Mouse (Mus musculus) cortical plate, adult 2 months (tissue): Measurements from ENCODE around the gene Ankrd52. TPM values are rescaled to one million over a fixed set of nuclear protein-coding genes. Genes with fewer than 3 reads are reported as not detected.

Experiments
- H3K27ac ChIP-seq: fragments of 200-500 bp; 2 replicates; pipeline ENCODE4 v1.5.1; 2012; ENCODE audit warnings: low read length, control low read depth, inconsistent platforms; ENCODE audit not compliant: insufficient read depth
- H3K4me1 ChIP-seq: fragments of 200-500 bp; 2 replicates; pipeline ENCODE4 v1.6.1; 2011; ENCODE audit warnings: low read length; ENCODE audit not compliant: control insufficient read depth, insufficient read depth
- H3K4me3 ChIP-seq: fragments of 200-500 bp; 2 replicates; pipeline ENCODE4 v1.5.1; 2011; ENCODE audit warnings: mild to moderate bottlenecking, low read length, control low read depth; ENCODE audit not compliant: insufficient read depth
- CTCF ChIP-seq: fragments of 200-500 bp; IDR thresholded peaks from 2 replicates; pipeline ENCODE4 v1.5.1; 2011; ENCODE audit warnings: mild to moderate bottlenecking, control low read depth, low read length; ENCODE audit not compliant: insufficient read depth; ENCODE audit errors: extremely low read depth
- POLR2A ChIP-seq: fragments of 200-500 bp; IDR thresholded peaks from 2 replicates; pipeline ENCODE4 v1.6.1; 2011; ENCODE audit warnings: mild to moderate bottlenecking, low read length, control low read depth; ENCODE audit not compliant: insufficient read depth; ENCODE audit errors: extremely low read depth
- polyA plus RNA-seq: library from polyadenylated mRNA; depleted of rRNA; stranded (reverse); fragments of >200 nt; gene quantifications from 2 replicates; pipeline ENCODE4 v1.2.3, GENCODE M21; 2012; rRNA removed

Gene Ankrd52
- polyA plus RNA-seq, 1 experiment, result 30.4 TPM

GRCm38 (mm10) chr10:128442718-128443117 lies 65.8 kb downstream of the Ankrd52 start:
- TF ChIP-seq CTCF, result no peak
- no peak for TF ChIP-seq POLR2A
- no peak overlapping the region for H3K27ac ChIP-seq
- H3K4me1 ChIP-seq, result peaks cover 3% of the 10 kb centered on the region; the same call in 1 of the 2 replicates
- H3K4me3 ChIP-seq, result no peak overlapping the region

DNA sequence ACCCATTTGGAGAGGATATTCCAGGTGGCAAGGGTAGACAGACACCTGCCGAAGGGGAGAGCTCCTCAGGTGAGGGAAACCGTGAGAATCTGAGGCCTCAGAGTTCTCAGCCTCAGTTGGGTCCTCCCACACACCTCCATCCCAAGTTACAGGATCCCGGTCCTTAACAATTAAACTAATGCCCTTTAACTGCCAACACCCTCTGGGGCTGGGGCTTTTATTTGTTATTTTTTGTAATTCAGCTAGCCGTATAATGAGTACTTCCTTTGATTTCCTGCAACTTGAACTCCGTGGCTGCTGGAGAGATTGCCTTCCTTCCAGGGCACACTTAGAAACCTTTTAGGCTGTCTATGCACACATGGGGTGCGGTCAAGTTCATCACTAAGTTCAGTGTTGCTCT lies 67.4 kb downstream of the Ankrd52 start:
- Histone ChIP-seq H3K4me1 (peaks cover 3% of the 10 kb centered on the region; the same call in 1 of the 2 replicates), H3K27ac (no peak overlapping the region), H3K4me3 (no peak overlapping the region)
- TF ChIP-seq POLR2A (no peak), CTCF (no peak)

- H3K4me1 ChIP-seq, result no peaks in the 10 kb centered on the region
- no peak overlapping the region for H3K4me3 ChIP-seq
- TF ChIP-seq POLR2A, result no peak
- H3K27ac ChIP-seq, result no peak overlapping the region
These were observed 68.5 kb downstream of the Ankrd52 start for GRCm38 (mm10) chr10:128445407-128445806.

- TF ChIP-seq POLR2A (no peak), CTCF (no peak)
- no peak overlapping the region for H3K27ac ChIP-seq
These were observed 74.1 kb downstream of the Ankrd52 start for GRCm38 (mm10) chr10:128451014-128451413.

DNA sequence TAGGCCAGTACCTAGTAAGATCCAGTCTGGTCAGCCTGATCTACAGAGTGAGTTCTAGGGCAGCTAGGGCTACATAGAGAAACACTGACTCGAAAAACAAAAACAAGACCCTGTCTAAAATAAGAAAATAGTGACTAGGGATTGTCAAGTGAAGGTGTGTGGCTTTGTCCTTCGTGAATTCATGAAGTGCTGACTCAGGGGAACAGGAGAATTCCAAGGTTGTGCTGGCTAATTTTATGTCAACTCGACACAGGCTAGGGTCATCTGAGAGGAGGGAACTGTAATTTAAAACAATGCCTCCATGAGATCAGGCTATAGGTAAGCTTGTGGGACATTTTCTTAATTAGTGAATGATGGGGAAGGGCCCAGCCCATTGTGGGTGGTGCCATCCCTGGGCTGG lies 77.6 kb downstream of the Ankrd52 start:
- Histone ChIP-seq H3K27ac (no peak overlapping the region), H3K4me3 (no peak overlapping the region), H3K4me1 (peaks cover 3% of the 10 kb centered on the region; the same call in 1 of the 2 replicates)
- TF ChIP-seq POLR2A (no peak), CTCF (no peak)

More at GRCm38 (mm10) chr10:128451014-128451413, 74.1 kb downstream of the Ankrd52 start:
- Histone ChIP-seq H3K4me3 (no peak overlapping the region), H3K4me1 (peaks cover 3% of the 10 kb centered on the region; the same call in 1 of the 2 replicates)

DNA sequence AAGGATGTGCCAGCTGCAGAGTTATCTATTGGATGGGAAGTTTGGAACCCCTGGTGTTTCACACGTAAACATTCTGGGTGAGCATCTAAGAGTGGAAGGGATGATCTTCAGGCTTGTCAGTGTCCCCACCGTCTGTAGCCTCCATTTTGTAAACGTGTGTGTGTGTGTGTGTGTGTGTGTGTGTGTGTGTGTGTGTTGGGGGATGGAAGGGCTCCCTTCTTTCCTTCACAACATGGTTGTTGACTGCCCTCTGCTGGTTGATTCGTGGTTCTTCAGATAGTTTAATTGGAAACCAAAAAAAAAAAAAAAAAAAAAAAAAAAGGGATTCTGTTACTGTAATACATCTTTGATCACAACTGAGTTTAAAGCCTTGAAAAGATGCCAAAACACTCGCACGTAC lies 78.4 kb downstream of the Ankrd52 start:
- Histone ChIP-seq H3K27ac (no peak overlapping the region), H3K4me3 (peak overlapping the region; percentile 11), H3K4me1 (peaks cover 5% of the 10 kb centered on the region; the same call in 1 of the 2 replicates)
- TF ChIP-seq CTCF (peak; percentile 68), POLR2A (no peak)

- no peak for TF ChIP-seq CTCF
- no peak for TF ChIP-seq POLR2A
- Histone ChIP-seq H3K4me3 (no peak overlapping the region), H3K4me1 (peaks cover 8% of the 10 kb centered on the region; the same call in 1 of the 2 replicates), H3K27ac (no peak overlapping the region)
These were observed 80.8 kb downstream of the Ankrd52 start for GRCm38 (mm10) chr10:128457676-128458075.

Other genes starting within 250 kb of the Ankrd52 start
- gene Rbms2, start 196.8 kb upstream of the Ankrd52 start, polyA plus RNA-seq, result 16.5 and 16.9 TPM in 2 replicates
- 54.8 and 59.6 TPM in 2 replicates for gene Gls2, start 182.7 kb upstream of the Ankrd52 start, polyA plus RNA-seq
- 9.0 and 10.0 TPM in 2 replicates for gene Spryd4, start 165.3 kb upstream of the Ankrd52 start, polyA plus RNA-seq
- gene Mip, start 151.3 kb upstream of the Ankrd52 start, polyA plus RNA-seq, result not detected in 2 replicates
- gene Timeless, start 145.1 kb upstream of the Ankrd52 start, polyA plus RNA-seq, result 3.7 and 4.3 TPM in 2 replicates
- not detected in 2 replicates for gene Apon, start 123.0 kb upstream of the Ankrd52 start, polyA plus RNA-seq
- gene Apof, start 108.4 kb upstream of the Ankrd52 start, polyA plus RNA-seq, result 0.23 and 0.29 TPM in 2 replicates
- 33.5 and 34.2 TPM in 2 replicates for gene Stat2, start 106.6 kb upstream of the Ankrd52 start, polyA plus RNA-seq
- 0.54 and 0.55 TPM in 2 replicates for gene Il23a, start 78.4 kb upstream of the Ankrd52 start, polyA plus RNA-seq
- gene Pan2, start 73.8 kb upstream of the Ankrd52 start, polyA plus RNA-seq, result 22.8 and 24.6 TPM in 2 replicates
- gene Cnpy2, start 54.7 kb upstream of the Ankrd52 start, polyA plus RNA-seq, result 63.7 and 65.8 TPM in 2 replicates
- gene Cs, start 39.4 kb upstream of the Ankrd52 start, polyA plus RNA-seq, result 224 and 233 TPM in 2 replicates
- 101 and 103 TPM in 2 replicates for gene Coq10a, start 8.1 kb upstream of the Ankrd52 start, polyA plus RNA-seq
- 0.51 and 0.73 TPM in 2 replicates for gene Slc39a5, start 24.1 kb downstream of the Ankrd52 start, polyA plus RNA-seq
- 79.4 and 83.4 TPM in 2 replicates for gene Nabp2, start 34.4 kb downstream of the Ankrd52 start, polyA plus RNA-seq
- gene Rnf41, start 34.5 kb downstream of the Ankrd52 start, polyA plus RNA-seq, result 78.2 and 78.5 TPM in 2 replicates
- 209 and 223 TPM in 2 replicates for gene Smarcc2, start 82.1 kb downstream of the Ankrd52 start, polyA plus RNA-seq
- 1,299 and 1,338 TPM in 2 replicates for gene Myl6, start 117.0 kb downstream of the Ankrd52 start, polyA plus RNA-seq
- gene Myl6b, start 121.6 kb downstream of the Ankrd52 start, polyA plus RNA-seq, result 33.7 and 36.7 TPM in 2 replicates
- 11.6 and 12.0 TPM in 2 replicates for gene Esyt1, start 148.8 kb downstream of the Ankrd52 start, polyA plus RNA-seq
- 11.9 and 12.9 TPM in 2 replicates for gene Zc3h10, start 170.7 kb downstream of the Ankrd52 start, polyA plus RNA-seq
- 2,251 and 2,284 TPM in 2 replicates for gene Rpl41, start 172.2 kb downstream of the Ankrd52 start, polyA plus RNA-seq
- gene Pa2g4, start 188.9 kb downstream of the Ankrd52 start, polyA plus RNA-seq, result 67.5 and 71.0 TPM in 2 replicates
- 7.6 and 9.1 TPM in 2 replicates for gene Erbb3, start 212.5 kb downstream of the Ankrd52 start, polyA plus RNA-seq
- 354 and 390 TPM in 2 replicates for gene Rps26, start 249.6 kb downstream of the Ankrd52 start, polyA plus RNA-seq